Mouse (Mus musculus): Measurements from ENCODE around the gene Mybpc2. TPM values are rescaled to one million over a fixed set of nuclear protein-coding genes. Genes with fewer than 3 reads are reported as not detected.

The Mybpc2 gene
- polyA plus RNA-seq, 1 experiment from 2014 or later = 0.15 TPM

DNA sequence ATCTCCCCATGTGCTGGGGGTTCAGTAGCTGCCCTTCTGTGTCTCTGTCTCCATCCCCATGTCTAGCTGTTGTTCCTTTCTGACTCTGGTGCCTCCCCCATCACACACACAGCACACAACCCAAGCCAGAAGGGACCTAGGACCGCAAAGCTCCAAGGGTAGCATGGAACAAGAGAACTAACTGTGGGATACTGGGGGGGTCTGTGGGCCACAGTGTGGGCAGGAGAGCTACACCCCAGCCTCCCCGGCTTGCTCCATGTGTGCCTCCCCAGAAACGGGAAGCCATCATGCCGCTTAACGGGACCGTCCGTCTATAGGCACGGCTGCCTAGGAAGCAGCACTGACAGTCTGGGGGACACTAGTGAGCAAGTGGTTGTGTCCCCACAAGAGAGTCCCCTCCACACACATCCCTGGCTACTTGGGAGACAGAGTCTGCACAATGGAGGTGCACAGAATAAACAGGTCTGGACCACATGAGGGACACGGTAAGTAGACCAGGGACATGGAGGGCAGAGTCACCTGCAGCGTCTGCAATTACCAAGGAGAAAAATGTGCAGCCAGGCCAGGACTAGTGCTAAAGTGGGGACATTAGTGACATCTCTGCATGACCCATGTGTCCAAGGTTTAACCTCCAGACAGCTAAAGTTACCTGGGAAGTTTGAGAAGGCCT, 60.8 kb downstream of the Mybpc2 start:
- H3K4me3 ChIP-seq = no peak overlapping the region
- 86% methylated on average over 10 of the region's 10 CpGs for WGBS
- H3K36me3 ChIP-seq = peaks cover 38% of the 10 kb centered on the region
- H3K27me3 ChIP-seq = no peaks in the 10 kb centered on the region
- peaks cover 47% of the 10 kb centered on the region for H3K4me1 ChIP-seq
- H3K27ac ChIP-seq (replicated peaks) = peak overlapping the region; percentile 72
- H3K4me2 ChIP-seq (replicated peaks) = no peak overlapping the region
- no peak for ATAC-seq (replicated peaks)
- H3K9ac ChIP-seq (replicated peaks) = no peak overlapping the region
- H3K9me3 ChIP-seq = no peaks in the 10 kb centered on the region

DNA sequence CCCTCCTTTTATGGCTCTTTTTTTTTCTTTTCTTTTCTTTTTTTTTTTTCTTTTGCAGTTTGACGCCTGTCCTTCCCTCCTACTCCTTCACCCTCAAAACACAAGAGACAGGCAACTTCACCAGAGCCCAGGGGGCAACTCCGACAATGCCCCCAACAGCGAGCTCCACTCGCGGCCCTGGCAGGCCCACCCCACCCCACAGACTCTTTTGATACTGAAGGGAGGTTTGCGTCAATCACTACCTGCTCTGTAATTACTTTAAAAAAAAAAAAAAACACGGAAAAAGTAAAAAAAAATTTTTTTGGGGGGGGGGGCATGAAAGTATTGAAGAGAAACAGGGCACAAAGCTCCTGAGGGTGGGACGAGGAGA, 61.4 kb downstream of the Mybpc2 start:
- H3K4me1 ChIP-seq = peaks cover 42% of the 10 kb centered on the region
- H3K4me3 ChIP-seq = no peak overlapping the region
- no peak overlapping the region for H3K9ac ChIP-seq (replicated peaks)
- H3K27me3 ChIP-seq = no peaks in the 10 kb centered on the region
- no peak for ATAC-seq (replicated peaks)
- H3K9me3 ChIP-seq = no peaks in the 10 kb centered on the region
- H3K4me2 ChIP-seq (replicated peaks) = no peak overlapping the region
- 55% methylated on average over 8 of the region's 8 CpGs for WGBS
- H3K27ac ChIP-seq (replicated peaks) = peak overlapping the region; percentile 72; the same call in 1 of the 2 replicates
- H3K36me3 ChIP-seq = peaks cover 44% of the 10 kb centered on the region

GRCm38 (mm10) chr7:44462218-44463055, 62.0 kb downstream of the Mybpc2 start:
- WGBS = 40% methylated on average over 77 of the region's 77 CpGs
- H3K4me3 ChIP-seq = no peak overlapping the region
- no peaks in the 10 kb centered on the region for H3K27me3 ChIP-seq
- H3K4me2 ChIP-seq (replicated peaks) = no peak overlapping the region
- H3K9ac ChIP-seq (replicated peaks) = no peak overlapping the region
- no peaks in the 10 kb centered on the region for H3K9me3 ChIP-seq
- H3K4me1 ChIP-seq = peaks cover 40% of the 10 kb centered on the region
- no peak overlapping the region for H3K27ac ChIP-seq (replicated peaks)
- no peak for ATAC-seq (replicated peaks)
- H3K36me3 ChIP-seq = peaks cover 49% of the 10 kb centered on the region

- Histone ChIP-seq H3K27ac (replicated peaks) (no peak overlapping the region), H3K36me3 (peaks cover 57% of the 10 kb centered on the region), H3K9ac (replicated peaks) (no peak overlapping the region), H3K9me3 (no peaks in the 10 kb centered on the region), H3K27me3 (no peaks in the 10 kb centered on the region), H3K4me2 (replicated peaks) (no peak overlapping the region), H3K4me1 (peaks cover 33% of the 10 kb centered on the region), H3K4me3 (no peak overlapping the region)
- no peak for ATAC-seq (replicated peaks)
- WGBS = 83% methylated on average over 57 of the region's 57 CpGs
These were observed 62.8 kb downstream of the Mybpc2 start for GRCm38 (mm10) chr7:44461503-44462217.

DNA sequence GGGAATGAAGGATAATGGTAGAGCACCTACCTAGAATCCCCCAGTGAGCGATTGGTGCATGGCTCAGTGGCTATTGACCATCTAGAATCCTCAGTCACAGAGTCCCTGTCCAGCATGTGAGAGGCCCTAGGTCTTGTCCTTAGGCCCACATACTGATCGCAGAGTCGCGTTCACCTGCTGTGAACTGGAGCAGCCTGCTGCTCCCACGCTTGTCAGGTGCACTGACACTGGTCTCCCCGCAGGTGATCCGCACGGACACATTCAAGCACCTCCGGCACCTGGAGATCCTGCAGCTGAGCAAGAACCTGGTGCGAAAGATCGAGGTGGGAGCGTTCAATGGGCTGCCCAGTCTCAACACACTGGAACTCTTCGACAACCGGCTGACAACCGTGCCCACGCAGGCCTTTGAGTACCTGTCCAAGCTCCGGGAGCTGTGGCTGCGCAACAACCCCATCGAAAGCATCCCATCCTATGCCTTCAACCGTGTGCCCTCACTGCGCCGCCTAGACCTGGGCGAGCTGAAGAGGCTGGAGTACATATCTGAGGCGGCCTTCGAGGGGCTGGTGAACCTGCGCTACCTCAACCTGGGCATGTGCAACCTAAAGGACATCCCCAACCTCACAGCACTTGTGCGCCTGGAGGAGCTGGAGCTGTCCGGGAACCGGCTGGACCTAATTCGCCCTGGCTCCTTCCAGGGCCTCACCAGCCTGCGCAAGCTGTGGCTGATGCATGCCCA, 63.5 kb downstream of the Mybpc2 start:
- Histone ChIP-seq H3K27me3 (no peaks in the 10 kb centered on the region), H3K27ac (replicated peaks) (no peak overlapping the region), H3K4me2 (replicated peaks) (no peak overlapping the region), H3K36me3 (peaks cover 62% of the 10 kb centered on the region), H3K9ac (replicated peaks) (no peak overlapping the region), H3K4me3 (no peak overlapping the region), H3K9me3 (no peaks in the 10 kb centered on the region), H3K4me1 (peaks cover 33% of the 10 kb centered on the region)
- 86% methylated on average over 31 of the region's 31 CpGs for WGBS
- no peak for ATAC-seq (replicated peaks)

GRCm38 (mm10) chr7:44460067-44460466, 64.4 kb downstream of the Mybpc2 start:
- Histone ChIP-seq H3K4me2 (replicated peaks) (no peak overlapping the region), H3K4me3 (no peak overlapping the region), H3K9me3 (no peaks in the 10 kb centered on the region), H3K9ac (replicated peaks) (no peak overlapping the region), H3K4me1 (peaks cover 28% of the 10 kb centered on the region), H3K36me3 (peaks cover 68% of the 10 kb centered on the region), H3K27me3 (no peaks in the 10 kb centered on the region), H3K27ac (replicated peaks) (no peak overlapping the region)
- WGBS = 86% methylated on average over 6 of the region's 6 CpGs
- no peak for ATAC-seq (replicated peaks)

- H3K27me3 ChIP-seq = no peaks in the 10 kb centered on the region
- no peak for ATAC-seq (replicated peaks)
- H3K9ac ChIP-seq (replicated peaks) = no peak overlapping the region
- peaks cover 20% of the 10 kb centered on the region for H3K4me1 ChIP-seq
- H3K36me3 ChIP-seq = peaks cover 59% of the 10 kb centered on the region
- 98% methylated on average over 1 of the region's 1 CpGs for WGBS
- H3K4me3 ChIP-seq = no peak overlapping the region
- no peaks in the 10 kb centered on the region for H3K9me3 ChIP-seq
- H3K27ac ChIP-seq (replicated peaks) = no peak overlapping the region
- no peak overlapping the region for H3K4me2 ChIP-seq (replicated peaks)
These were observed 68.2 kb downstream of the Mybpc2 start for GRCm38 (mm10) chr7:44456302-44456701.

- Histone ChIP-seq H3K4me2 (replicated peaks) (no peak overlapping the region), H3K9me3 (no peaks in the 10 kb centered on the region), H3K4me3 (no peak overlapping the region), H3K36me3 (peaks cover 68% of the 10 kb centered on the region), H3K4me1 (peaks cover 36% of the 10 kb centered on the region), H3K9ac (replicated peaks) (no peak overlapping the region), H3K27ac (replicated peaks) (no peak overlapping the region), H3K27me3 (no peaks in the 10 kb centered on the region)
- 18% methylated on average over 3 of the region's 3 CpGs for WGBS
- no peak; the same call in 1 of the 2 replicates for ATAC-seq (replicated peaks)
These were observed 71.2 kb downstream of the Mybpc2 start for GRCm38 (mm10) chr7:44453256-44453655.

Small RNA genes within 50 kb of the gene (microRNA-seq; reads per million reads assigned to microRNA genes)
- gene Mir7052 = not detected
- gene Mir7053 = 0.66 reads per million

Other genes starting within 250 kb of the Mybpc2 start
- 3.7 TPM in 2 replicates for gene Clec11a, start 217.8 kb downstream of the Mybpc2 start, polyA plus RNA-seq (2015; fragmentation: Nextera tagmentation; extraction: Ambion mirVana)
- gene Shank1, start 214.4 kb downstream of the Mybpc2 start, polyA plus RNA-seq (2015; fragmentation: Nextera tagmentation; extraction: Ambion mirVana) = 22.0 and 24.2 TPM in 2 replicates
- 24.5 and 26.7 TPM in 2 replicates for gene Syt3, start 140.6 kb downstream of the Mybpc2 start, polyA plus RNA-seq (2015; fragmentation: Nextera tagmentation; extraction: Ambion mirVana)
- 1.1 and 1.4 TPM in 2 replicates for gene 1700008O03Rik, start 138.8 kb downstream of the Mybpc2 start, polyA plus RNA-seq (2015; fragmentation: Nextera tagmentation; extraction: Ambion mirVana)
- gene Lrrc4b, start 95.6 kb downstream of the Mybpc2 start, polyA plus RNA-seq (2015; fragmentation: Nextera tagmentation; extraction: Ambion mirVana) = 15.6 and 15.7 TPM in 2 replicates
- gene Aspdh, start 59.3 kb downstream of the Mybpc2 start, polyA plus RNA-seq (2015; fragmentation: Nextera tagmentation; extraction: Ambion mirVana) = 4.3 and 5.8 TPM in 2 replicates
- 52.5 and 56.6 TPM in 2 replicates for gene Josd2, start 56.7 kb downstream of the Mybpc2 start, polyA plus RNA-seq (2015; fragmentation: Nextera tagmentation; extraction: Ambion mirVana)
- 133 and 138 TPM in 2 replicates for gene Emc10, start 28.1 kb downstream of the Mybpc2 start, polyA plus RNA-seq (2015; fragmentation: Nextera tagmentation; extraction: Ambion mirVana)
- gene Fam71e1, start 28.1 kb downstream of the Mybpc2 start, polyA plus RNA-seq (2015; fragmentation: Nextera tagmentation; extraction: Ambion mirVana) = 30.2 and 30.5 TPM in 2 replicates
- not detected in 2 replicates for gene Spib, start 7.4 kb upstream of the Mybpc2 start, polyA plus RNA-seq (2015; fragmentation: Nextera tagmentation; extraction: Ambion mirVana)
- 46.9 and 54.1 TPM in 2 replicates for gene Pold1, start 24.2 kb upstream of the Mybpc2 start, polyA plus RNA-seq (2015; fragmentation: Nextera tagmentation; extraction: Ambion mirVana)
- 70.5 and 79.5 TPM in 2 replicates for gene Nr1h2, start 29.3 kb upstream of the Mybpc2 start, polyA plus RNA-seq (2015; fragmentation: Nextera tagmentation; extraction: Ambion mirVana)
- 1.0 and 1.6 TPM in 2 replicates for gene Napsa, start 47.7 kb upstream of the Mybpc2 start, polyA plus RNA-seq (2015; fragmentation: Nextera tagmentation; extraction: Ambion mirVana)
- gene Kcnc3, start 66.0 kb upstream of the Mybpc2 start, polyA plus RNA-seq (2015; fragmentation: Nextera tagmentation; extraction: Ambion mirVana) = 2.6 and 3.3 TPM in 2 replicates
- 1.3 and 1.5 TPM in 2 replicates for gene Myh14, start 146.2 kb upstream of the Mybpc2 start, polyA plus RNA-seq (2015; fragmentation: Nextera tagmentation; extraction: Ambion mirVana)
- not detected in 2 replicates for gene Izumo2, start 184.1 kb upstream of the Mybpc2 start, polyA plus RNA-seq (2015; fragmentation: Nextera tagmentation; extraction: Ambion mirVana)
- gene Vrk3, start 223.8 kb upstream of the Mybpc2 start, polyA plus RNA-seq (2015; fragmentation: Nextera tagmentation; extraction: Ambion mirVana) = 36.2 and 37.2 TPM in 2 replicates
- gene Zfp473, start 226.4 kb upstream of the Mybpc2 start, polyA plus RNA-seq (2015; fragmentation: Nextera tagmentation; extraction: Ambion mirVana) = 1.1 and 1.2 TPM in 2 replicates

Measured in forebrain, embryonic 15.5 days (tissue).